Mouse (Mus musculus) lung, postnatal 25 days (tissue): ENCODE results near the gene Osbpl9.

Experiments
- DNase-seq: peaks from one replicate; pipeline ENCODE4 v3.0.0; 2022; ENCODE audit warnings: low spot score

Osbpl9 gene

GRCm38 (mm10) chr4:109131256-109131872 is 70.7 kb downstream of the Osbpl9 start:
- peak; percentile 40 for DNase-seq

GRCm38 (mm10) chr4:109128971-109129370 is 73.1 kb downstream of the Osbpl9 start:
- DNase-seq = no peak

GRCm38 (mm10) chr4:109128017-109128416 is 74.1 kb downstream of the Osbpl9 start:
- DNase-seq = no peak

- DNase-seq = no peak
Measured at GRCm38 (mm10) chr4:109126834-109127564, 75.1 kb downstream of the Osbpl9 start.

GRCm38 (mm10) chr4:109125746-109126425 is 76.2 kb downstream of the Osbpl9 start:
- DNase-seq = no peak

GRCm38 (mm10) chr4:109122830-109123555 is 79.1 kb downstream of the Osbpl9 start:
- DNase-seq = peak; percentile 60

- DNase-seq = no peak
Measured at GRCm38 (mm10) chr4:109120735-109121134, 81.3 kb downstream of the Osbpl9 start.

- DNase-seq = no peak
Measured at GRCm38 (mm10) chr4:109119641-109120125, 82.4 kb downstream of the Osbpl9 start.

GRCm38 (mm10) chr4:109118327-109118659 is 83.8 kb downstream of the Osbpl9 start:
- no peak for DNase-seq

GRCm38 (mm10) chr4:109117596-109118326 is 84.3 kb downstream of the Osbpl9 start:
- peak; percentile 96 for DNase-seq

GRCm38 (mm10) chr4:109116938-109117337 is 85.1 kb downstream of the Osbpl9 start:
- no peak for DNase-seq

- DNase-seq = peak; percentile 90
Measured at GRCm38 (mm10) chr4:109116494-109116893, 85.6 kb downstream of the Osbpl9 start.

- DNase-seq = no peak
Measured at GRCm38 (mm10) chr4:109115742-109116141, 86.3 kb downstream of the Osbpl9 start.

GRCm38 (mm10) chr4:109114308-109114707 is 87.8 kb downstream of the Osbpl9 start:
- DNase-seq = no peak

- DNase-seq = peak; percentile 77
Measured at GRCm38 (mm10) chr4:109112915-109113505, 89.1 kb downstream of the Osbpl9 start.

GRCm38 (mm10) chr4:109110978-109111377 is 91.1 kb downstream of the Osbpl9 start:
- DNase-seq = no peak

GRCm38 (mm10) chr4:109109686-109110085 is 92.4 kb downstream of the Osbpl9 start:
- DNase-seq = no peak

- DNase-seq = no peak
Measured at GRCm38 (mm10) chr4:109109012-109109411, 93.1 kb downstream of the Osbpl9 start.

- no peak for DNase-seq
Measured at GRCm38 (mm10) chr4:109106594-109106993, 95.5 kb downstream of the Osbpl9 start.

- DNase-seq = no peak
Measured at GRCm38 (mm10) chr4:109106034-109106433, 96.0 kb downstream of the Osbpl9 start.

GRCm38 (mm10) chr4:109105254-109105653 is 96.8 kb downstream of the Osbpl9 start:
- no peak for DNase-seq
